Mouse (Mus musculus) kidney, adult 2 months (tissue): ENCODE measurements around the gene Rnpep.

Source experiments
- CTCF ChIP-seq: fragments of 200-500 bp; conservative IDR thresholded peaks from 2 replicates; pipeline ENCODE4 v1.5.1; 2011; ENCODE audit warnings: low read depth, mild to moderate bottlenecking, control low read depth, low read length, moderate library complexity, mixed read lengths; ENCODE audit not compliant: insufficient read depth, insufficient read length
- POLR2A ChIP-seq: fragments of 200-500 bp; IDR thresholded peaks from one replicate; pipeline ENCODE4 v1.6.1; 2011; ENCODE audit warnings: low read depth, low read length, control low read depth

GRCm38 (mm10) chr1:135259128-135259436 lies 24.8 kb downstream of the Rnpep start:
- TF ChIP-seq CTCF (peak; percentile 75), POLR2A (no peak)
